Mouse (Mus musculus) small intestine, adult 2 months (tissue): ENCODE measurements around the gene Aff3.

Experiments
- CTCF ChIP-seq: fragments of 200-500 bp; IDR thresholded peaks from 2 replicates; pipeline ENCODE4 v1.5.1; 2012; ENCODE audit warnings: low read depth, mild to moderate bottlenecking, control low read depth, inconsistent platforms, low read length, moderate library complexity, mixed read lengths; ENCODE audit not compliant: insufficient replicate concordance, insufficient read length; ENCODE audit errors: extremely low read depth
- POLR2A ChIP-seq: fragments of 200-500 bp; IDR thresholded peaks from 2 replicates; pipeline ENCODE4 v1.6.1; 2012; ENCODE audit warnings: low read depth, mild to moderate bottlenecking, control low read depth, inconsistent platforms, low read length, moderate library complexity

- no peak for TF ChIP-seq POLR2A
- no peak for TF ChIP-seq CTCF
These were observed at the start of gene Aff3 for GRCm38 (mm10) chr1:38664777-38665176.
